Mouse (Mus musculus) embryonic fibroblast, embryonic 13.5 days (primary cell): ENCODE results near the gene Fgf14.

Experiments
- CTCF ChIP-seq: IDR thresholded peaks from 2 replicates; pipeline ENCODE4 v1.5.1; 2011; ENCODE audit warnings: mild to moderate bottlenecking, control low read depth, low read length, moderate library complexity, borderline replicate concordance; ENCODE audit not compliant: insufficient read depth
- POLR2A ChIP-seq: IDR thresholded peaks from 2 replicates; pipeline ENCODE4 v1.6.1; 2011; ENCODE audit warnings: low read depth, mild to moderate bottlenecking, control low read depth, low read length, moderate library complexity

DNA sequence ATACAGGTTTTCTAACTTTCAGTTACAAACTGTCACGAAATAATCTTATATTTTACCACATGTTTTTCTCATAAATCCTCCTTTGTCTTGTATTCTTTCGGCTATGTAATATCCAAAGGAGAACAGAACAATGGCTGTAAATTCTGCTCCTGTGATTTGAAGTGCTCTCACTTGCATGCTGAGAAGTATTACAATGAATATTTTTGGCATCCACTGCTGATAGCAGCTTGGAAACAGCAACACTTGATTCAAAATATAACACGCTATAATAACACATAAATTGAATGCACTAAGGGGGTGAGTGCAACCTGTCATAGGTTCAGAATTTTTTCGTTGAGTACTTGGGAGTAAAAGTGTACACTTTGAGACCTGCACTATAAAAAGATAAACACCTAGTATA lies 115.4 kb downstream of the Fgf14 start:
- TF ChIP-seq CTCF (no peak), POLR2A (no peak)
